Mouse (Mus musculus) limb, embryonic 11.5 days (tissue): ENCODE data around the gene Dppa3. TPM values are rescaled to one million over a fixed set of nuclear protein-coding genes. Genes with fewer than 3 reads are reported as not detected.
A peak's percentile ranks its signal among the peaks of the same experiment; 100 is the strongest.

ENCODE experiments used
- ATAC-seq: fragments of 200-750 bp; cut with Nextera tagmentation; 2 replicates; pipeline ENCODE4 v1.8.0; 2017; ENCODE audit warnings: low read depth; ENCODE audit not compliant: insufficient number of reproducible peaks, low FRiP score, low TSS enrichment
- DNase-seq: peaks from one replicate; pipeline ENCODE4 v3.0.0-alpha.2; 2015; ENCODE audit warnings: low spot score
- H3K27ac ChIP-seq: fragments of 300-500 bp; sonication (generic); replicated peaks from 2 replicates; pipeline ENCODE4 v1.5.1; 2014; ENCODE audit warnings: low read depth, mild to moderate bottlenecking, low read length
- H3K27me3 ChIP-seq: fragments of 300-500 bp; sonication (generic); 2 replicates; pipeline ENCODE4 v1.6.1; 2014; ENCODE audit warnings: mild to moderate bottlenecking, low read length, mixed read lengths; ENCODE audit not compliant: control insufficient read depth, insufficient read depth
- H3K36me3 ChIP-seq: fragments of 300-500 bp; sonication (generic); 2 replicates; pipeline ENCODE4 v1.6.1; 2014; ENCODE audit warnings: mild to moderate bottlenecking, low read length, moderate library complexity, mixed read lengths; ENCODE audit not compliant: control insufficient read depth, insufficient read depth
- H3K4me1 ChIP-seq: fragments of 300-500 bp; sonication (generic); 2 replicates; pipeline ENCODE4 v1.6.1; 2014; ENCODE audit warnings: low read length, mixed read lengths; ENCODE audit not compliant: control insufficient read depth, insufficient read depth
- H3K4me2 ChIP-seq: fragments of 300-500 bp; sonication (generic); 2 replicates; pipeline ENCODE4 v1.6.1; 2014; ENCODE audit warnings: low read depth, mild to moderate bottlenecking, moderate library complexity; ENCODE audit not compliant: severe bottlenecking
- H3K4me3 ChIP-seq: fragments of 300-500 bp; sonication (generic); 2 replicates; pipeline ENCODE4 v1.5.1; 2014; ENCODE audit warnings: low read depth, low read length
- H3K9ac ChIP-seq: fragments of 300-500 bp; sonication (generic); 2 replicates; pipeline ENCODE4 v1.6.1; 2014; ENCODE audit warnings: mild to moderate bottlenecking, low read length
- H3K9me3 ChIP-seq: fragments of 300-500 bp; sonication (generic); 2 replicates; pipeline ENCODE4 v1.6.1; 2016; ENCODE audit warnings: low read length; ENCODE audit not compliant: control insufficient read depth
- WGBS: fragments of 180-500 bp; shearing (Covaris S2); extraction: QIAGEN DNeasy Blood & Tissue Kit; methylation state at CpG from one replicate; pipeline ENCODE4 v1.1.7; 2014; 5-methylcytosine and 5-hydroxymethylcytosine counted together
- polyA plus RNA-seq: library from polyadenylated mRNA; unstranded; fragments of >200 nt; fragmentation: Nextera tagmentation; extraction: Ambion mirVana; gene quantifications from 2 replicates; pipeline ENCODE4 v1.2.1, GENCODE M21; 2014

Gene Dppa3
- polyA plus RNA-seq, 1 experiment from 2014 or later = not detected

- no peak for ATAC-seq
- Histone ChIP-seq H3K27ac (no peak overlapping the region), H3K4me2 (no peak overlapping the region), H3K36me3 (no peaks in the 10 kb centered on the region), H3K27me3 (peaks cover 6% of the 10 kb centered on the region; the same call in 1 of the 2 replicates), H3K9ac (no peak overlapping the region), H3K4me3 (no peak overlapping the region), H3K9me3 (no peaks in the 10 kb centered on the region), H3K4me1 (no peaks in the 10 kb centered on the region)
- 75% methylated on average over 7 of the region's 7 CpGs for WGBS
- DNase-seq = no peak
Measured at GRCm38 (mm10) chr6:122665866-122666265, 39.7 kb downstream of the Dppa3 start.

GRCm38 (mm10) chr6:122667715-122668114 is 41.5 kb downstream of the Dppa3 start:
- Histone ChIP-seq H3K9me3 (no peaks in the 10 kb centered on the region), H3K9ac (no peak overlapping the region), H3K4me1 (no peaks in the 10 kb centered on the region), H3K27me3 (peaks cover 6% of the 10 kb centered on the region; the same call in 1 of the 2 replicates), H3K4me3 (no peak overlapping the region), H3K27ac (no peak overlapping the region), H3K4me2 (no peak overlapping the region), H3K36me3 (no peaks in the 10 kb centered on the region)
- ATAC-seq = no peak
- no peak for DNase-seq
- WGBS = 78% methylated on average over 5 of the region's 5 CpGs

GRCm38 (mm10) chr6:122668823-122669222 is 42.6 kb downstream of the Dppa3 start:
- Histone ChIP-seq H3K27me3 (no peaks in the 10 kb centered on the region), H3K4me2 (no peak overlapping the region), H3K36me3 (no peaks in the 10 kb centered on the region), H3K9ac (no peak overlapping the region), H3K4me3 (no peak overlapping the region), H3K4me1 (no peaks in the 10 kb centered on the region), H3K27ac (no peak overlapping the region), H3K9me3 (no peaks in the 10 kb centered on the region)
- 87% methylated on average over 5 of the region's 5 CpGs for WGBS
- ATAC-seq = peak; percentile 52; the same call in 1 of the 2 replicates
- DNase-seq = no peak

- ATAC-seq (peak; percentile 83), DNase-seq (peak; percentile 99)
- Histone ChIP-seq H3K4me1 (no peaks in the 10 kb centered on the region), H3K4me3 (peak overlapping the region; percentile 27), H3K9me3 (no peaks in the 10 kb centered on the region), H3K27ac (no peak overlapping the region), H3K4me2 (peak overlapping the region; percentile 49; the same call in 1 of the 2 replicates), H3K36me3 (no peaks in the 10 kb centered on the region), H3K27me3 (no peaks in the 10 kb centered on the region), H3K9ac (peak overlapping the region; percentile 37; the same call in 1 of the 2 replicates)
- 10% methylated on average over 19 of the region's 19 CpGs for WGBS
Measured at GRCm38 (mm10) chr6:122669406-122670200, 43.4 kb downstream of the Dppa3 start.

GRCm38 (mm10) chr6:122670201-122670551 is 44.0 kb downstream of the Dppa3 start:
- WGBS = 32% methylated on average over 10 of the region's 10 CpGs
- peak overlapping the region; percentile 49; the same call in 1 of the 2 replicates for H3K4me2 ChIP-seq
- H3K4me1 ChIP-seq = no peaks in the 10 kb centered on the region
- no peaks in the 10 kb centered on the region for H3K36me3 ChIP-seq
- no peaks in the 10 kb centered on the region for H3K27me3 ChIP-seq
- peak overlapping the region; percentile 13; the same call in 1 of the 2 replicates for H3K9ac ChIP-seq
- ATAC-seq (no peak), DNase-seq (peak; percentile 44)
- no peak overlapping the region for H3K27ac ChIP-seq
- no peak overlapping the region; the same call in 1 of the 2 replicates for H3K4me3 ChIP-seq
- no peaks in the 10 kb centered on the region for H3K9me3 ChIP-seq

GRCm38 (mm10) chr6:122670841-122671240 is 44.6 kb downstream of the Dppa3 start:
- Histone ChIP-seq H3K4me3 (no peak overlapping the region), H3K9ac (no peak overlapping the region), H3K36me3 (no peaks in the 10 kb centered on the region), H3K4me2 (no peak overlapping the region), H3K27me3 (no peaks in the 10 kb centered on the region), H3K4me1 (no peaks in the 10 kb centered on the region), H3K9me3 (no peaks in the 10 kb centered on the region), H3K27ac (no peak overlapping the region)
- WGBS = 93% methylated on average over 4 of the region's 4 CpGs
- DNase-seq (no peak), ATAC-seq (no peak)

GRCm38 (mm10) chr6:122672746-122673145 is 46.5 kb downstream of the Dppa3 start:
- Histone ChIP-seq H3K4me2 (no peak overlapping the region), H3K9me3 (no peaks in the 10 kb centered on the region), H3K4me1 (no peaks in the 10 kb centered on the region), H3K4me3 (no peak overlapping the region), H3K27ac (no peak overlapping the region), H3K9ac (no peak overlapping the region), H3K27me3 (no peaks in the 10 kb centered on the region), H3K36me3 (no peaks in the 10 kb centered on the region)
- 66% methylated on average over 8 of the region's 8 CpGs for WGBS
- no peak for DNase-seq
- ATAC-seq = no peak
